Mouse (Mus musculus) C2C12 (cell line): ENCODE measurements around the gene Fezf1. TPM values are rescaled to one million over a fixed set of nuclear protein-coding genes. Genes with fewer than 3 reads are reported as not detected.

ENCODE experiments used
- H3K27me3 ChIP-seq: one replicate; pipeline ENCODE4 v1.6.1; 2011; ENCODE audit not compliant: control insufficient read depth, insufficient read depth, insufficient read length
- H3K36me3 ChIP-seq: one replicate; pipeline ENCODE4 v1.6.1; 2011; ENCODE audit not compliant: control insufficient read depth, insufficient read depth
- H3K4me3 ChIP-seq: one replicate; pipeline ENCODE4 v1.5.1; 2011; ENCODE audit warnings: mild to moderate bottlenecking, control low read depth; ENCODE audit not compliant: poor library complexity, insufficient read depth, severe bottlenecking
- H3K79me2 ChIP-seq: one replicate; pipeline ENCODE4 v1.6.1; 2011; ENCODE audit not compliant: control insufficient read depth, insufficient read depth
- H3K79me3 ChIP-seq: one replicate; pipeline ENCODE4 v1.6.1; 2011; ENCODE audit warnings: low read depth, control low read depth
- H3ac ChIP-seq: one replicate; pipeline ENCODE3; 2011; ENCODE audit warnings: low read depth; ENCODE audit not compliant: control insufficient read depth, insufficient read length
- CEBPB ChIP-seq: IDR thresholded peaks from one replicate; pipeline ENCODE4 v1.6.1; 2011; ENCODE audit warnings: low read depth, mild to moderate bottlenecking, control low read depth, moderate library complexity
- CTCF ChIP-seq: IDR thresholded peaks from one replicate; pipeline ENCODE4 v1.5.1; 2011; ENCODE audit not compliant: control insufficient read depth, insufficient read depth, insufficient read length
- FOSL1 ChIP-seq: IDR thresholded peaks from one replicate; pipeline ENCODE4 v1.8.0; 2011; ENCODE audit warnings: mild to moderate bottlenecking, low read length; ENCODE audit not compliant: poor library complexity, insufficient read depth, severe bottlenecking
- MAX ChIP-seq: IDR thresholded peaks from one replicate; pipeline ENCODE4 v1.6.1; 2011; ENCODE audit warnings: mild to moderate bottlenecking, control low read depth
- MYOD1 ChIP-seq: IDR thresholded peaks from one replicate; pipeline ENCODE4 v1.6.1; 2011; ENCODE audit warnings: low read depth; ENCODE audit not compliant: control insufficient read depth, insufficient read length
- MYOG ChIP-seq: IDR thresholded peaks from one replicate; pipeline ENCODE4 v1.6.1; 2011; ENCODE audit not compliant: control insufficient read depth, insufficient read length; ENCODE audit errors: extremely low read depth
- USF1 ChIP-seq: IDR thresholded peaks from one replicate; pipeline ENCODE4 v1.6.1; 2011; ENCODE audit warnings: low read depth, mild to moderate bottlenecking, control low read depth, moderate library complexity
- polyA plus RNA-seq: library from polyadenylated mRNA; unstranded; fragments of >200 nt; fragmentation: generic; extraction: Trizol; gene quantifications from one replicate; pipeline ENCODE4 v1.2.1, GENCODE M21; 2012; ENCODE audit warnings: missing spikeins

Fezf1 gene
- polyA plus RNA-seq, 1 experiment: not detected

GRCm38 (mm10) chr6:23254644-23255043, 6.5 kb upstream of the Fezf1 start:
- Histone ChIP-seq H3K27me3 (peaks cover 3% of the 10 kb centered on the region), H3K36me3 (no peaks in the 10 kb centered on the region), H3ac (no peak overlapping the region), H3K4me3 (no peak overlapping the region), H3K79me3 (no peaks in the 10 kb centered on the region), H3K79me2 (no peaks in the 10 kb centered on the region)
- TF ChIP-seq MYOD1 (no peak), FOSL1 (no peak), MYOG (no peak), CEBPB (no peak), USF1 (no peak), CTCF (no peak), MAX (no peak)

GRCm38 (mm10) chr6:23253353-23254311, 5.5 kb upstream of the Fezf1 start:
- H3K36me3 ChIP-seq: no peaks in the 10 kb centered on the region
- no peaks in the 10 kb centered on the region for H3K79me3 ChIP-seq
- H3K79me2 ChIP-seq: no peaks in the 10 kb centered on the region
- TF ChIP-seq FOSL1 (no peak), MYOD1 (no peak), USF1 (no peak), MAX (no peak), CEBPB (no peak), MYOG (no peak), CTCF (no peak)
- no peak overlapping the region for H3K4me3 ChIP-seq
- H3ac ChIP-seq: no peak overlapping the region
- H3K27me3 ChIP-seq: peaks cover 3% of the 10 kb centered on the region

GRCm38 (mm10) chr6:23252196-23253135, 4.3 kb upstream of the Fezf1 start:
- Histone ChIP-seq H3K4me3 (no peak overlapping the region), H3K79me3 (no peaks in the 10 kb centered on the region), H3ac (no peak overlapping the region), H3K79me2 (no peaks in the 10 kb centered on the region), H3K36me3 (no peaks in the 10 kb centered on the region), H3K27me3 (peaks cover 3% of the 10 kb centered on the region)
- TF ChIP-seq CEBPB (no peak), MYOD1 (no peak), USF1 (no peak), MYOG (no peak), MAX (no peak), CTCF (no peak), FOSL1 (no peak)

GRCm38 (mm10) chr6:23251431-23251830, 3.3 kb upstream of the Fezf1 start:
- TF ChIP-seq CTCF: no peak
- no peak for TF ChIP-seq MYOG
- no peak for TF ChIP-seq FOSL1
- TF ChIP-seq MAX: no peak
- Histone ChIP-seq H3ac (no peak overlapping the region), H3K4me3 (no peak overlapping the region), H3K36me3 (no peaks in the 10 kb centered on the region), H3K79me2 (no peaks in the 10 kb centered on the region), H3K79me3 (no peaks in the 10 kb centered on the region), H3K27me3 (peaks cover 3% of the 10 kb centered on the region)

GRCm38 (mm10) chr6:23250288-23250955, 2.3 kb upstream of the Fezf1 start:
- no peak for TF ChIP-seq CTCF
- TF ChIP-seq CEBPB: no peak
- TF ChIP-seq MAX: no peak
- no peak for TF ChIP-seq MYOG
- TF ChIP-seq MYOD1: no peak
- Histone ChIP-seq H3K36me3 (no peaks in the 10 kb centered on the region), H3K79me2 (no peaks in the 10 kb centered on the region), H3K4me3 (no peak overlapping the region), H3ac (no peak overlapping the region), H3K27me3 (peaks cover 9% of the 10 kb centered on the region), H3K79me3 (no peaks in the 10 kb centered on the region)
